Mouse (Mus musculus) spleen, adult 2 months (tissue): ENCODE data around the gene Mob3a.

Experiments
- CTCF ChIP-seq: fragments of 200-500 bp; IDR thresholded peaks from 2 replicates; pipeline ENCODE4 v1.5.1; 2011; ENCODE audit warnings: mild to moderate bottlenecking, inconsistent platforms; ENCODE audit not compliant: insufficient read depth, insufficient read length, insufficient replicate concordance; ENCODE audit errors: extremely low read depth
- POLR2A ChIP-seq: fragments of 200-500 bp; IDR thresholded peaks from 2 replicates; pipeline ENCODE4 v1.6.1; 2011; ENCODE audit warnings: low read depth, low read length, inconsistent platforms

DNA sequence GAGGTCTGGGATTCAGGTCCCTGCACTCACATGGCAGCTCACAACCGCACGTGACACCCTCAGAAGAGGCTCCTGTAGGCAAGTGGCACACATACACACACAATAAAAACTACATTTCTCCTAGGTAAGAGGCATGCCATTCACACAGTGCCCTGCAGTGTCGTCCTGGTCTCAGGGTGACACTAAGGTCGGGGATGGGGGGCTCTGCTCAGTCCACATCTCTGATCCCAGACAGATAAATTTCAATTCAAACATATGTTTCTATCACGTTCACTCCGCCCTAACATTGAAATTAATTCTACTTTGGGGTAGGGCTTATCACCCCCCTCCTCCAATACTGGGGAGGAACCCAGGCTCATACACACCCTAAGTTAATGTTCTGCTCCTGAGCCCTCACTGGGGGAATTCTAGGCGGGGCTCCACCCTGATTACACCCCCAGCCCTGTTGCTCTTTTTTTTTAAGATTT is 1.7 kb downstream of the Mob3a start:
- TF ChIP-seq CTCF, result no peak
- TF ChIP-seq POLR2A, result no peak
